Comparison of ENCODE assay signal across 9 mouse cellular contexts in the genomic region with DNA sequence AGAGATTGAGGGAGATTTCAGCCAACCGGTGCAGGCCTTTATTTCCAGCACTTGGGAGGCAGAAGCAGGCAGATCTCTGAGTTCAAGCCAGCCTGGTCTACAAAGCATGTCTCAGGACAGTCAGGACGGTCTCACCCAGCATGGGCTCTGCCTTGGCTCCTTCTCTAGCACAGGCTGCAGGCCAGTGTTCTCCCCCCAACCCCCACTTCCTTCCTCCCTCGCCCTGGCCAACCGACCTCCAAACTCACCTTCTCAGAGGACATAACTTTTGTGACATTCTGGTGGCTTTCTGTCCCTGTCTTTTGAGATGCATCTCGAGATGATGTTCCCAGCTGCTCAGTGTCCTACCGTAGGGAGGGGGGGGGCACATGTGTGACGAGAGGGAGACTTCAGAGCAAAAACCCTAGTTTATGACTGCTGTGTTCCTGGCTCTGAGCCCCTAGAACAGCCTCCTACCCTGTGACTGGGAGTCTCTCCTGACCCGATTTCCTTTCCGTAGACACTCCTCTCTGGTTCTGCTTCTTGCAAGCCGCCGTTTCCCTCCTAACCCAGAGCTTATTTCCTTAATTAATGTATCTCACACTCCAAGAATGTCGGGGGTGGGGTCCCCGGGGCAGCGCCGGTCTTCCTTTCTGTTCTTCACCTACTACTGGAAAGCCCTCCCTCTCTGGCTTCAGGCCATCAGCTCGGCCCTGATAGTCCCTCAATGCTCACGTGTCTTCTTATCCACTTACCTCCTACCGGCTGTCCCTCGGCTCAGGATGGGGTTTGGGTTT. TPM values are rescaled to one million over a fixed set of nuclear protein-coding genes. Genes with fewer than 3 reads are reported as not detected.
DNase-seq lines count a peak whose midpoint lies in the region; ATAC-seq lines count a peak whose summit lies in the region.
"Had no signal": no experiment of that assay in that cellular context is flagged by ENCODE, and none has a peak within 500 bp of the region (broad histone marks: within the 10 kb centered on the region; RNA-seq: fewer than 3 reads in every experiment).

No protein-coding gene starts in this region.

- H3K4me3 ChIP-seq in embryonic facial prominence, embryonic 10.5 days: peak overlapping the region; percentile 41
- 0 out of 2 replicates have a peak overlapping the region, but pooled peaks have one; percentile 7 for H3K4me3 ChIP-seq in hindbrain, embryonic 16.5 days (ENCODE audit: low read length)
- H3K4me3 ChIP-seq in megakaryocyte, embryonic 14.5 days (replicated peaks): peak overlapping the region; percentile 78

- H3K27ac ChIP-seq in embryonic facial prominence, embryonic 10.5 days (replicated peaks): peak overlapping the region; percentile 15
- H3K27ac ChIP-seq in hindbrain, embryonic 16.5 days (ENCODE audit: low read depth, low read length): no peak overlapping the region

- H3K36me3 ChIP-seq in embryonic facial prominence, embryonic 10.5 days (replicated peaks): 0 out of 2 replicates have a peak, but pooled peaks cover 4% of the 10 kb centered on the region
- H3K36me3 ChIP-seq in hindbrain, embryonic 16.5 days (ENCODE audit: control insufficient read depth, insufficient read depth, low read length): no peaks in the 10 kb centered on the region
- no peaks in the 10 kb centered on the region for H3K36me3 ChIP-seq in megakaryocyte, embryonic 14.5 days (replicated peaks; ENCODE audit: low read length)

- H3K4me2 ChIP-seq in hindbrain, embryonic 16.5 days (ENCODE audit: low read length): peak overlapping the region; percentile 35

- WGBS in embryonic facial prominence, embryonic 10.5 days: 32% methylated on average over 19 of the region's 19 CpGs
- 45% methylated on average over 19 of the region's 19 CpGs for WGBS in hindbrain, embryonic 16.5 days

- peaks cover 45% of the 10 kb centered on the region for H3K27me3 ChIP-seq in embryonic facial prominence, embryonic 10.5 days (replicated peaks; ENCODE audit: low read depth, poor library complexity, severe bottlenecking)
- peaks cover 2% of the 10 kb centered on the region; the same call in 1 of the 2 replicates for H3K27me3 ChIP-seq in hindbrain, embryonic 16.5 days (replicated peaks; ENCODE audit: control insufficient read depth, insufficient read depth, low read length)
- peaks cover 67% of the 10 kb centered on the region for H3K27me3 ChIP-seq in megakaryocyte, embryonic 14.5 days (replicated peaks)

- peak; percentile 35 for DNase-seq in gastrocnemius, postnatal 14 days
- no peak for DNase-seq in gastrocnemius, adult 8-10 months (ENCODE audit: low spot score in 2 of 2)
- DNase-seq in embryonic facial prominence, embryonic 10.5 days (ENCODE audit: low spot score): peak; percentile 14
- DNase-seq in embryo, embryonic 11 days: no peak
- no peak for DNase-seq in adrenal gland, postnatal 4 days (ENCODE audit: low spot score in 2 of 2)
- DNase-seq in urinary bladder, postnatal 25 days (ENCODE audit: low spot score): no peak

- ATAC-seq in hindbrain, embryonic 16.5 days: no peak

- intact Hi-C loops in gastrocnemius, postnatal 14 days (cut with DNase I; ENCODE audit: low total_unique reads): no loop called here

- H3K4me1 ChIP-seq in embryonic facial prominence, embryonic 10.5 days: peaks cover 16% of the 10 kb centered on the region
- no peaks in the 10 kb centered on the region for H3K4me1 ChIP-seq in hindbrain, embryonic 16.5 days (ENCODE audit: control insufficient read depth, insufficient read depth, low read depth, low read length)
- H3K4me1 ChIP-seq in megakaryocyte, embryonic 14.5 days: peaks cover 17% of the 10 kb centered on the region

- peaks cover 6% of the 10 kb centered on the region; the same call in 1 of the 2 replicates for H3K9me3 ChIP-seq in embryonic facial prominence, embryonic 10.5 days
- no peaks in the 10 kb centered on the region for H3K9me3 ChIP-seq in hindbrain, embryonic 16.5 days (ENCODE audit: control insufficient read depth, low read length)
- peaks cover 20% of the 10 kb centered on the region for H3K9me3 ChIP-seq in megakaryocyte, embryonic 14.5 days

- H3K9ac ChIP-seq in hindbrain, embryonic 16.5 days (ENCODE audit: low read depth, low read length): no peak overlapping the region

RNA-seq across cellular contexts. Expression of gene Lbx1, which starts 27.8 kb away (rescaled TPM):
- 10 to 100 TPM; 32.2 to 38.1 TPM for total RNA-seq in gastrocnemius, postnatal 14 days (2021)
- total RNA-seq in gastrocnemius, adult 8-10 months (2022): 10 to 100 TPM; 59.4 to 70.9 (median 64.3) TPM
- 0.22 and 0.40 TPM in 2 replicates for polyA plus RNA-seq in embryonic facial prominence, embryonic 10.5 days (2016; fragmentation: Nextera tagmentation; extraction: Ambion mirVana)
- polyA plus RNA-seq in hindbrain, embryonic 16.5 days (2015; fragmentation: Nextera tagmentation; extraction: Ambion mirVana): 6.9 and 7.3 TPM in 2 replicates
- polyA plus RNA-seq in megakaryocyte, embryonic 14.5 days (2012; ENCODE audit: insufficient read depth, low replicate concordance): 0.34 TPM in 1 of 2 replicates, not detected in the other
- total RNA-seq in adrenal gland, postnatal 4 days (2021): under 1 TPM; 0.11 to 0.22 TPM
- polyA plus RNA-seq: testis, adult 2 months had no signal

RNA-seq across cellular contexts. Expression of gene Tlx1, which starts 57.4 kb away (rescaled TPM):
- not detected for total RNA-seq in gastrocnemius, postnatal 14 days (2021)
- total RNA-seq in gastrocnemius, adult 8-10 months (2022): not detected
- 3.1 and 3.3 TPM in 2 replicates for polyA plus RNA-seq in embryonic facial prominence, embryonic 10.5 days (2016; fragmentation: Nextera tagmentation; extraction: Ambion mirVana)
- 1.2 and 1.3 TPM in 2 replicates for polyA plus RNA-seq in hindbrain, embryonic 16.5 days (2015; fragmentation: Nextera tagmentation; extraction: Ambion mirVana)
- polyA plus RNA-seq in megakaryocyte, embryonic 14.5 days (2012; ENCODE audit: insufficient read depth, low replicate concordance): not detected in 2 replicates
- total RNA-seq in adrenal gland, postnatal 4 days (2021): not detected

Comparison
In these comparisons a context has a peak if more than half of its experiments do, and no peak if none do; other contexts are left out.
1. DNase-seq: peak in gastrocnemius, postnatal 14 days (single experiment) and embryonic facial prominence, embryonic 10.5 days (single experiment); none in gastrocnemius, adult 8-10 months (0 of 2), embryo, embryonic 11 days (single experiment), adrenal gland, postnatal 4 days (0 of 2) and urinary bladder, postnatal 25 days (single experiment).
2. H3K4me3 ChIP-seq: peak in every context shown above with its lines; median percentile 78 in megakaryocyte, embryonic 14.5 days; 41 in embryonic facial prominence, embryonic 10.5 days; 7 in hindbrain, embryonic 16.5 days.
3. RNA of gene Lbx1, which starts 27.8 kb away (total RNA-seq): 59.4 to 70.9 TPM in gastrocnemius, adult 8-10 months and 32.2 to 38.1 TPM in gastrocnemius, postnatal 14 days; 0.11 to 0.22 TPM in adrenal gland, postnatal 4 days; every median in the first group is over 10 times any median in the second.